Mouse (Mus musculus): ENCODE measurements around the gene 1600014C10Rik. TPM values are rescaled to one million over a fixed set of nuclear protein-coding genes. Genes with fewer than 3 reads are reported as not detected.

Gene 1600014C10Rik
- polyA plus RNA-seq, 1 experiment from 2014 or later = 13.9 TPM

Other genes with a start within 250 kb of the 1600014C10Rik start
- 50.5 and 51.4 TPM in 2 replicates for gene Uri1, start 159.7 kb upstream of the 1600014C10Rik start, polyA plus RNA-seq (2014; fragmentation: Nextera tagmentation; extraction: Ambion mirVana)
- gene Ccne1, start 75.7 kb upstream of the 1600014C10Rik start, polyA plus RNA-seq (2014; fragmentation: Nextera tagmentation; extraction: Ambion mirVana) = 68.6 and 71.1 TPM in 2 replicates
- gene Plekhf1, start 44.8 kb downstream of the 1600014C10Rik start, polyA plus RNA-seq (2014; fragmentation: Nextera tagmentation; extraction: Ambion mirVana) = 1.4 and 1.6 TPM in 2 replicates
- 101 and 105 TPM in 2 replicates for gene Pop4, start 88.2 kb downstream of the 1600014C10Rik start, polyA plus RNA-seq (2014; fragmentation: Nextera tagmentation; extraction: Ambion mirVana)